Mouse (Mus musculus): ENCODE data around the gene Glcci1. TPM values are rescaled to one million over a fixed set of nuclear protein-coding genes. Genes with fewer than 3 reads are reported as not detected.

The Glcci1 gene
- total and polyA plus RNA-seq, 3 experiments, result 1.9 to 3.5 (median 2.4) TPM

DNA sequence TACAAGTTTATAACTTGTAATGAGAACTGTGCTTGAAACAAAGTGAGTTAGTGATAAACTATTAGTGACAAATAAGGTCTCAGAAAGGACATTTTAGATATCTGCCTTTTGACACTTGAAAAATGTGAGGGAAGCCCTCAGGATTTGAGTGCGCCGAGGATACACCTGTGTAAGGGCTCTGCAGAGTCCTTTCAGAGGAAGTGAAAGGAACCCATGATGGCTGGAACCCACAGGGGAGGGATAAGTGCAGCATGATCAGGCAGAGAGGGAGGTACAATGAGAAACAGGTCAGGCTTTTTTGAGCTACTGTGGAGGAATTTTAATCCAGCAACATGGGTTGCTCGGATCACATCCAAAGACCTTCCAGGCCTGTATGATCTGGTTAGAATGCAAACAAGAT lies 10.4 kb upstream of the Glcci1 start:
- peaks cover 7 to 74% of the 10 kb centered on the region in 2 experiments for H3K4me1 ChIP-seq (ENCODE audit: control insufficient read depth in 1 of 2, insufficient read depth in 2 of 2)
- DNase-seq (ENCODE audit: extremely low read depth), result peak; percentile 58
- no peaks in the 10 kb centered on the region for H3K79me2 ChIP-seq (replicated peaks; ENCODE audit: control insufficient read depth, extremely low read depth, insufficient read depth, poor library complexity, severe bottlenecking)
- in situ Hi-C loops (cut with MboI; ENCODE audit: low pct_ligation_motif_present, low pct_unique_long_range_greater_than_20kb, low sequenced_read_pairs) (loop anchor here (10.0 kb wide), 1 partner anchor 204 kb away; no protein-coding TSS in a partner anchor), dilution Hi-C loops (cut with MboI; ENCODE audit: extremely low pct_ligation_motif_present, extremely low pct_unique_long_range_greater_than_20kb, low sequenced_read_pairs) (no loop called here)
- peaks cover 5% of the 10 kb centered on the region for H3K9me3 ChIP-seq (replicated peaks; ENCODE audit: low read length)
- H3K9ac ChIP-seq (ENCODE audit: insufficient read depth, low read depth), result no peak overlapping the region
- no peaks in the 10 kb centered on the region for H3K36me3 ChIP-seq (replicated peaks in 1 of 2; ENCODE audit: control insufficient read depth in 1 of 2, insufficient read depth in 1 of 2, low read length in 1 of 2)
- no peaks in the 10 kb centered on the region for H3K27me3 ChIP-seq (replicated peaks)
- no peak overlapping the region for H3K27ac ChIP-seq (ENCODE audit: insufficient read depth, low read depth)
- peak; percentile 65; the same call in 1 of the 2 replicates for TF ChIP-seq CHD2 (IDR thresholded peaks at IDR 0.05; ENCODE audit: low read length)
- peak; percentile 36; the same call in 1 of the 2 replicates for TF ChIP-seq TCF12 (IDR thresholded peaks at IDR 0.05; ENCODE audit: low read depth, low read length)
- TF ChIP-seq ETS1 (conservative IDR thresholded peaks at IDR 0.05; ENCODE audit: low read depth, low read length), result peak; percentile 27; the same call in 1 of the 2 replicates
- peak; percentile 62; the same call in 1 of the 2 replicates for TF ChIP-seq MYC (IDR thresholded peaks at IDR 0.05; ENCODE audit: low read depth, low read length)
- TF ChIP-seq JUND (conservative IDR thresholded peaks at IDR 0.05; ENCODE audit: low read depth, low read length), result no peak
- TF ChIP-seq IRF4 (IDR thresholded peaks at IDR 0.05; ENCODE audit: low read depth, low read length), result peak; percentile 70
- no peak for TF ChIP-seq PAX5 (IDR thresholded peaks at IDR 0.05; ENCODE audit: low read length)
- peak; percentile 80; the same call in 1 of the 2 replicates for TF ChIP-seq EP300 (IDR thresholded peaks at IDR 0.05; ENCODE audit: low read length)
- no peak for TF ChIP-seq NRF1 (IDR thresholded peaks at IDR 0.05; ENCODE audit: low read depth, low read length)
- TF ChIP-seq MAZ (IDR thresholded peaks at IDR 0.05; ENCODE audit: low read depth, low read length), result no peak
- no peak for TF ChIP-seq MAFK (IDR thresholded peaks at IDR 0.05; ENCODE audit: insufficient replicate concordance, low read length)
- H3K4me3 ChIP-seq (replicated peaks in 1 of 3; ENCODE audit: low read depth in 2 of 3, low read length in 2 of 3, poor library complexity in 1 of 3), result no peak overlapping the region
- 0 out of 2 replicates have a peak overlapping the region, but pooled peaks have one; percentile 19 for H3K4me2 ChIP-seq (ENCODE audit: insufficient read depth, low read depth, poor library complexity, severe bottlenecking)

DNA sequence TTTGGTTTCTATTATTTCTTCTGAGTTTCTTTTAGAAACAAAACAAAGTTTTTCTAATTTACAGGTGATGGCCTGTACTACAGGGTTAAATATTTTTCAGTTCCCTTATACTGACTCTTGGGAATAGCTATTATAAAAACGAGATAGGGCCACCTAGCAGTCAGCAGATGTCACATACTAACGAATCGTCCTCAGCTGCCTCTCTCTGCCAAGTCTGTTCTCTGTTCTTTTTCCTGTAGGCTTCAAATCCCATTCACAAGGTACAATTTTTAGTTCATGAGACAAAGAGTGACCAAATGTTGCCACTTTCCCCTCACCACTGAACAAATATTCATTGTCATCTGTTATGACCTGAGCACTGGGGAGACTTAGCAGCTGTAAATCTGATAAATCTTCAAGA lies 5.4 kb upstream of the Glcci1 start:
- Histone ChIP-seq H3K36me3 (replicated peaks in 1 of 2; ENCODE audit: control insufficient read depth in 1 of 2, insufficient read depth in 1 of 2, low read length in 1 of 2) (no peaks in the 10 kb centered on the region), H3K79me2 (replicated peaks; ENCODE audit: control insufficient read depth, extremely low read depth, insufficient read depth, poor library complexity, severe bottlenecking) (no peaks in the 10 kb centered on the region; the same call in 1 of the 2 replicates), H3K9me3 (replicated peaks; ENCODE audit: low read length) (peaks cover 5% of the 10 kb centered on the region), H3K4me3 (replicated peaks in 1 of 3; ENCODE audit: low read depth in 2 of 3, low read length in 2 of 3, poor library complexity in 1 of 3) (no peak overlapping the region), H3K27ac (ENCODE audit: insufficient read depth, low read depth) (no peak overlapping the region), H3K27me3 (replicated peaks) (no peaks in the 10 kb centered on the region), H3K4me1 (ENCODE audit: control insufficient read depth in 1 of 2, insufficient read depth in 2 of 2) (peaks cover 11 to 65% of the 10 kb centered on the region in 2 experiments), H3K9ac (ENCODE audit: insufficient read depth, low read depth) (no peak overlapping the region), H3K4me2 (ENCODE audit: insufficient read depth, low read depth, poor library complexity, severe bottlenecking) (peak overlapping the region; percentile 82; the same call in 1 of the 2 replicates)
- DNase-seq (ENCODE audit: extremely low read depth), result peak; percentile 33
- in situ Hi-C loops (cut with MboI; ENCODE audit: low pct_ligation_motif_present, low pct_unique_long_range_greater_than_20kb, low sequenced_read_pairs), result loop anchor here (10.0 kb wide), 1 partner anchor 149 kb away; no protein-coding TSS in a partner anchor
- dilution Hi-C loops (cut with MboI; ENCODE audit: extremely low pct_ligation_motif_present, extremely low pct_unique_long_range_greater_than_20kb, low sequenced_read_pairs), result no loop called here
- 0 out of 2 replicates have a peak, but pooled peaks have one; percentile 12 for TF ChIP-seq ETS1 (conservative IDR thresholded peaks at IDR 0.05; ENCODE audit: low read depth, low read length)
- TF ChIP-seq MXI1 (IDR thresholded peaks at IDR 0.05; ENCODE audit: low read depth, low read length), result no peak
- 0 out of 2 replicates have a peak, but pooled peaks have one; percentile 62 for TF ChIP-seq TBP (conservative IDR thresholded peaks at IDR 0.05; ENCODE audit: low read depth, low read length)
- no peak for TF ChIP-seq USF2 (conservative IDR thresholded peaks at IDR 0.05; ENCODE audit: low read depth, low read length)
- TF ChIP-seq UBTF (IDR thresholded peaks at IDR 0.05; ENCODE audit: low read depth, low read length), result no peak
- TF ChIP-seq NELFE (IDR thresholded peaks at IDR 0.05; ENCODE audit: low read depth, low read length), result no peak
- TF ChIP-seq SIN3A (IDR thresholded peaks at IDR 0.05; ENCODE audit: low read length), result no peak
- no peak; the same call in 1 of the 2 replicates for TF ChIP-seq SMC3 (IDR thresholded peaks at IDR 0.05; ENCODE audit: low read depth, low read length)
- no peak for TF ChIP-seq MAFK (IDR thresholded peaks at IDR 0.05; ENCODE audit: insufficient replicate concordance, low read length)
- peak; percentile 47; the same call in 1 of the 2 replicates for TF ChIP-seq EP300 (IDR thresholded peaks at IDR 0.05; ENCODE audit: low read length)
- no peak for TF ChIP-seq CHD1 (IDR thresholded peaks at IDR 0.05; ENCODE audit: low read depth, low read length)
- TF ChIP-seq RCOR1 (conservative IDR thresholded peaks at IDR 0.05; ENCODE audit: low read depth, low read length), result no peak
- TF ChIP-seq HCFC1 (IDR thresholded peaks at IDR 0.05; ENCODE audit: low read depth, low read length), result no peak
- TF ChIP-seq PAX5 (IDR thresholded peaks at IDR 0.05; ENCODE audit: low read length), result no peak
- no peak; a peak in 1 of 4 replicates for TF ChIP-seq CTCF (conservative IDR thresholded peaks at IDR 0.05 in 1 of 2, IDR thresholded peaks at IDR 0.05 in 1 of 2; ENCODE audit: low read depth in 2 of 2, low read length in 2 of 2)
- TF ChIP-seq ZMIZ1 (IDR thresholded peaks at IDR 0.05; ENCODE audit: low read depth, low read length), result no peak
- TF ChIP-seq NRF1 (IDR thresholded peaks at IDR 0.05; ENCODE audit: low read depth, low read length), result no peak
- TF ChIP-seq IRF4 (IDR thresholded peaks at IDR 0.05; ENCODE audit: low read depth, low read length), result peak; percentile 59; the same call in 1 of the 2 replicates
- no peak for TF ChIP-seq MYC (IDR thresholded peaks at IDR 0.05; ENCODE audit: low read depth, low read length)
- no peak for TF ChIP-seq MAZ (IDR thresholded peaks at IDR 0.05; ENCODE audit: low read depth, low read length)
- TF ChIP-seq ELF1 (IDR thresholded peaks at IDR 0.05; ENCODE audit: low read depth, low read length), result no peak
- no peak for TF ChIP-seq BHLHE40 (IDR thresholded peaks at IDR 0.05; ENCODE audit: low read depth, low read length)
- TF ChIP-seq POLR2A (IDR thresholded peaks at IDR 0.05; ENCODE audit: low read depth, low read length), result no peak
- peak; percentile 28 for TF ChIP-seq RAD21 (IDR thresholded peaks at IDR 0.05; ENCODE audit: low read depth, low read length)
- TF ChIP-seq KAT2A (IDR thresholded peaks at IDR 0.05; ENCODE audit: insufficient replicate concordance, low read length), result no peak
- TF ChIP-seq ZNF384 (IDR thresholded peaks at IDR 0.05; ENCODE audit: low read depth, low read length), result no peak
- TF ChIP-seq ZC3H11A (IDR thresholded peaks at IDR 0.05; ENCODE audit: low read depth, low read length), result no peak
- no peak for TF ChIP-seq E2F4 (IDR thresholded peaks at IDR 0.05; ENCODE audit: insufficient replicate concordance, low read depth, low read length)
- peak; percentile 25; the same call in 1 of the 2 replicates for TF ChIP-seq TCF12 (IDR thresholded peaks at IDR 0.05; ENCODE audit: low read depth, low read length)
